Mouse (Mus musculus): ENCODE data around the gene Ehmt2.

Gene Ehmt2

GRCm38 (mm10) chr17:34898160-34898586, at the start of gene Ehmt2, which contains the start of gene C2:
TSS of gene Ehmt2 (plus strand) at chr17:34898469.
TSS of gene C2 (minus strand) at chr17:34898265.
- peak; percentile 79 for DNase-seq (ENCODE audit: low spot score)

GRCm38 (mm10) chr17:34849722-34850516, 48.4 kb upstream of the Ehmt2 start, which contains the start of the genes Skiv2l and Nelfe:
TSS of gene Skiv2l (minus strand) at chr17:34850210.
TSS of gene Nelfe (plus strand) at chr17:34850391.
- DNase-seq (ENCODE audit: low spot score) = peak; percentile 98

DNA sequence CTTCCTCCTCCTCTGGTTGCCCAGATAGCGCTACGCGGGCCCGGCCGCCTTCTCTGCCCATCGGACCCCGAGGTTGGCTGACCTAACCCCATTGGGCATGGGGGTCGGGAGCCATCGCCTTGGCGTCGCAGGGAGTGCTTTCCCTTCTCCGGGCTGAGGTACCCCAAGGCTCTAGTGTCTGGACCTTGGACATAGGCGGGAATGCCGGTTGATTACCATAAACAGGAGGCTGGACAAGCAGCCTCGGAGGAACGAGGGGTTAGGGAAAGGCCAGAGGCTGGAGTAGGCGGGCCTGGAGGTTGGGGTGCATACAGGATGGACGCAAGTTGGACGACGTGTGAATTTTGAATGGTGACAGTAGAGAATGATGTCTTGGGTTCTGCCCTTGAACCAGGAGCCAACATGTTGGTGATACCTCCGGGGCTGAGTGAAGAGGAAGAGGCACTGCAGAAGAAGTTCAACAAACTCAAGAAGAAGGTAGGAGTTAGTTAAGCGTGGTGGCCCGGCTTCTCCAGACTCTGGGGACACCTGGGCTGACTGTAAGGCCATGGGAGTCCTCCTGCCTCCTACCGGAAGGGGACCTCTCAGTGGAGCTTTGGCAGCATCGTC, 47.6 kb upstream of the Ehmt2 start:
- no peak for DNase-seq (ENCODE audit: low spot score)

- DNase-seq (ENCODE audit: low spot score) = no peak
These were observed 44.8 kb upstream of the Ehmt2 start for GRCm38 (mm10) chr17:34853511-34853910.

GRCm38 (mm10) chr17:34854761-34855160, 43.5 kb upstream of the Ehmt2 start:
- no peak for DNase-seq (ENCODE audit: low spot score)

DNA sequence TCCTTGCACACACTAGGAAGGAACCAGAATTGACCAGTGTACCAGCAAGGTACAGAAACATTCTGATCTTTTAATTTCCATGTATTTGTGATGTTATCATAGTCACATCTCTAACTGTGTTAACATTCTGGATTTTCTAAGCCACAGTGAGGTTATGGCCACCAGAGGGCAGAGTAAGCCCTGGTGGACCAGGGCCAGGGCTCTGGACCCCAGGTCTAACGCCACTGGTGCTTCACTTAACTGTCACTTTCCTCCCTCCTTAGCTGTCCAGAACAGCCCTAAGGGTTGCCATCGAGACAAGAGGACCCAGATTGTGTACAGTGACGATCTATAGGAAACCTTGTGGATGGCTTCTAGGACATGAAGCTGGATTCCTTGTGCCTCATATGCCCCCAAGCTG, 42.4 kb upstream of the Ehmt2 start:
- DNase-seq (ENCODE audit: low spot score) = peak; percentile 81

DNA sequence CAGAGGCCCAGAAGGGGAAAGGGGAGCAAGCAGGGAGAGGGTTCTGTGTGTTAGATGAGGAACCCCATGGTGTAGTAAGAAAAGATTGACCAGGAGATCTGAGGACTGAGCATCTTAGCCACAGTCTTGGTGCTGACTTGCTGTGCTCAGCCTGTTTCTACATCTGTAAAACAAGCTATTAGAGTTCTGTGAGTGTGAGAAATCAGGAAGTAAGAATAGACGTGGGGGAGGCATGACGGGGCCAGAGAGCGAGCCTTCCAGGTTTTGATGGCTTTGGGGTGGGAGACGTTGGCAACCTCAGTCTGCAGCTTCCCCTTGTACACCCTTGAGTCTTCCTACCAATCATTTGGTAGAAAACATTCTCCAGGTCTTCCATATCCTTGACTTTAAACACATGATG, 39.6 kb upstream of the Ehmt2 start:
- DNase-seq (ENCODE audit: low spot score) = no peak

GRCm38 (mm10) chr17:34860514-34860913, 37.8 kb upstream of the Ehmt2 start:
- no peak for DNase-seq (ENCODE audit: low spot score)

DNA sequence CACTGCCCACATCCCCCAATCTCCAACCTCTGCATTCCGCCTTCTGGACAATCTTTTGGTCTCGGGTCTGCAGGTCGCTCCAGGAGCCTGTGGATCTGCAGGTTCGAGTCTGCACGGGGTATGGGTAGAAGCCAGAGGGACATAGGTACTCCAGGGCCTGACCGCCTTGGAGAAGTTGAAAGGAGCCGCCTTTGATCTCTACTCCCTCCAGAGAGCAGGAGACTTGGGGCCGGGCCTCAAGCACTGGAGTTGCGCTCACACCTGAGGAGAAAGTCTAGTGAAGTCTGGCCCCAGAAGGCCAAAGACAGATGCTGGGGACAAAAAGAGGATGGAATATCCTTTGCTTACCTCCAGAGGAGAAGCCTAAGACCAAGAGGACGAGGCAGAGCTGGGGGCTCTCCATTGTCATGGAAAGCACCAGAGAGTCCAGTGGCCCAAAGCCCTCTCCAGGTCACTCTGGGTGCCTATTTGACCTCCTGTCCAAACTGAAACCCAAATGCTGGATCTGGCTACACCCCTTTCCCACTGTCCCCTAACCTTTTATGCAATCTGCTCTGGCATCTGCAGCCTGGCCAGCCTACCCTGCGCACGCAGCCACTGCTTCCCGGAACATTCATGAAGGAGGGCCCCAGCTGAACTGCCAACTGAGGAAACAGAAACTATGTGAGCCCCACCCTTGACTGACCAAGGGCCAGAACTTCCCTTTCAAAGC, 36.4 kb upstream of the Ehmt2 start:
- DNase-seq (ENCODE audit: low spot score) = no peak

- DNase-seq (ENCODE audit: low spot score) = no peak
These were observed 35.7 kb upstream of the Ehmt2 start, which contains the start of gene Cfb for GRCm38 (mm10) chr17:34862416-34863081. TSS of gene Cfb (minus strand) at chr17:34862518.

DNA sequence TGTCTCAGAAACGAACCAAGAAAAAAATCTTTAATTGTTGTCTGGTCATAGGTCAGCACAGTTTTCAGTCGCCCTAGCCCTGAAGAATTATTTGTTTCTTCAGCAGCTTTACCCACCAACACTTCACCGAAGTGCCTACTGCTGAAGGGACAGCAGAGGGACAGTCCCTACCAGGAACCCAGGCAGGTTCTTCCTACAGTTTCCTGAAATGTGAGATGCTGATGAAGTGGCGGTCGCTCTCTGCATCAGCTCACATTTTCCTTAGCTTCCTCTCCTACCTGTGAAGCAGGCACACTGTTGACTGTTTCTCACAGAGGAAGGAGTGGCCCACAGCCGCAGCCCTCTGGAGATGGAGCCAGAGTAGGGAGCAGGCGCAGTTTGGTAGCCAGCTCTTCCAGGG, 32.3 kb upstream of the Ehmt2 start:
- DNase-seq (ENCODE audit: low spot score) = no peak

DNA sequence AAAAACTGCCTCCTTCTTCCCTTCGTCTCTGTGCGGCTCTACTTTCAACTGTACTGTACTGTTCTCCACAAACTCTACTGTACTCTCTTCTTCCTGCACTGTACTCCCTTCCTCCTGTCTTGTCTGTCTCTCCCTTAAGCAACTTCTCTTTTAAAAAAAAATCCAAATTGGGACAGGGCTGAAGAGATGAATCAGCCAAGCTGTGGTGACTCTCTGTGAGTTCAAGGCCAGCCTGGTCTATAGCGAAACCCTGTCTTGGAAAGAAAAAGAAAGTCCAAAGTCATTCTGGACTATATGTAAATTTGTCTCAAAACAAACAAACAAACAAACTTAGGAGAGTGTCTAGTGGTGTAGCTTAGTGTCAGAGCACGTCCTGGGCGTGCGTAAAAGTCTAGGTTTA, 23.9 kb upstream of the Ehmt2 start:
- DNase-seq (ENCODE audit: low spot score) = no peak

- no peak for DNase-seq (ENCODE audit: low spot score)
These were observed 18.9 kb upstream of the Ehmt2 start, which contains the start of gene Zbtb12 for GRCm38 (mm10) chr17:34879336-34879879. TSS of gene Zbtb12 (plus strand) at chr17:34879483.

DNA sequence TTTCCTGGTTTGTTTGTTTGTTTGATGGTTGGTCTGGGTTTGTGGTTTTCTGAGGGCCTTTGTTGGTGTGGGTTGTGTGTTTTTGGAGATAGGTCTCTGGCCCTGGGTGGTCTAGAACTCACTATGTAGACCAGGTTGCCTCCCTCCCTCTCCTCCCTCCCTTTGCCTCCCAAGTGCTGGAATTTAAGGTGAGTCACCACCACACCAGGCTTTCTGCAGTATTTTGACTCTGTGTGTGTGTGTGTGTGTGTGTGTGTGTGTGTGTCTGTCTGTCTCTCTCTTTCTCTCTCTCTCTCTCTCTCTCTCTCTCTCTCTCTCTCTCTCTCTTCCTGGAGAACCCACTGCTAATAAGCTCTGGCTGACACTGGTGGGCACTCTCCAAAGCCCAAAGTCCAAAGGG, 17.1 kb upstream of the Ehmt2 start:
- no peak for DNase-seq (ENCODE audit: low spot score)

DNA sequence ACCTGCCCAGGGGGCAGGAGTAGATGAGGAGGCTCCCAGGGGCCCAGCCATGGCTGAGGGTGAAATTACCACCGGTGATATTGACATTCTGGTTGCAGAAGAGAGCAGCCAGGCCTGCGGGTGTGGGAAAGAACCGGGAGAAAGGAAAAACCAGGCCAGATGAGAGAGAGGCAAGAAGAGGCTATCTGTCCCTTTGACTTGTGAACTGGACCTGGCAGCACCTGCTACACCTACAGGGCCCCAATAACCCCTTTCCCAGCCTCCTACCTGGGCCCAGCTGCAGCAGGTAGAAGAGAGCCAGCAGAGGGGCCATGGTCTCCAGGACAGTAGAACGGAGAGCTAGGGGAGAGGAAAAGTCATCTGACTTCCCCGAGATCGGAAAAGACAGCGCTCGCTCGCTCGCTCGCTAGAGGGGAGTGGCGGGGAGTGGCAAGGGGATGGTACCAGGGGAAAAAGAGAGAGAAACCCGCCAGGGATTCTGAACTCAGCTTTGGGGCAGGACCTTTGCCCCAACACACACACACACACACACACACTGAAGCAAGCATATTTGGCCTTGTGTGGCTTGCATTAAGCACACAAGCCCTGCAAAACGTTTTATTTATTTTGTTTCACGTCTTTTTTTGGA, 16.5 kb upstream of the Ehmt2 start, which contains the start of gene Gm20547:
TSS of gene Gm20547 (minus strand) at position 360 of the 628 bp plus-strand sequence.
- no peak for DNase-seq (ENCODE audit: low spot score)

DNA sequence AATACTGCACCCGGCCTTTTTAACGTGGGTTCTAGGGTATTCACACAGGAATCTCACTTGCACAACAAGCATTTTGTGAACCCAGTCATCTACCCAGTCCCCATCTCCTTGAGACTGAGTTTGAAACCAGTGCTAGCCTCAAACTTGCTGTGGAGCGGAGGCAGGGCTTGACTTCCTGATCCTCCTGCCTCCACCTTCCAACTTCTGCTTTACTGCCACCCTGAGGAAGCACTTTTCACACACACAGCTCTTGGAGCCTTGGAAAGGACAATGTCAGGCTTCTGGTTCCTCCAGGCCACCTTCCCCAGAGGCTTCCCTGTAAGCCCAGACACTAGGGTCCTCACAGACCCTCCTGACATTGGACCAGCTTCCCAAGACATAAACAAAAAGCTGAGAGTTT, 14.9 kb upstream of the Ehmt2 start:
- no peak for DNase-seq (ENCODE audit: low spot score)

- DNase-seq (ENCODE audit: low spot score) = no peak
These were observed 13.6 kb upstream of the Ehmt2 start for GRCm38 (mm10) chr17:34884704-34885103.

GRCm38 (mm10) chr17:34885615-34886014, 12.7 kb upstream of the Ehmt2 start:
- no peak for DNase-seq (ENCODE audit: low spot score)

DNA sequence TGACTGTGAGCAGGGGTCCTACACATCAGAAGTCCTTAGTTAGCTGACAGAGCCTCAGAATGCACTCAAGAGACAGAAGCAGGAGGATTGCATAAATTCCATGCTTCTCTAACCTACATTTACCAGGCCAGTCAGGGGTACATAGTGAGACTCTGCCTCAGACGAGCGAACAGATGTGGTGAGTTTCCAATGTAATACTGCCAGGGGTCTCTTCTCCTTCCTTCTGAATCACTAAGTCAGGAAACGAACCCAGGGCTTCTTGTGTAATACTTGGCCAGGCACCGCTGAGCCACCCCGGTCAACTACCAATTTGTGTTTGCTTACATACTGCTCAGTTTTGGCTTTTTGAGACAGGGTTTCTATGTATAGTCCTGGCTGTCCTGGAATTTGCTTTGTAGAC, 10.3 kb upstream of the Ehmt2 start:
- DNase-seq (ENCODE audit: low spot score) = no peak

DNA sequence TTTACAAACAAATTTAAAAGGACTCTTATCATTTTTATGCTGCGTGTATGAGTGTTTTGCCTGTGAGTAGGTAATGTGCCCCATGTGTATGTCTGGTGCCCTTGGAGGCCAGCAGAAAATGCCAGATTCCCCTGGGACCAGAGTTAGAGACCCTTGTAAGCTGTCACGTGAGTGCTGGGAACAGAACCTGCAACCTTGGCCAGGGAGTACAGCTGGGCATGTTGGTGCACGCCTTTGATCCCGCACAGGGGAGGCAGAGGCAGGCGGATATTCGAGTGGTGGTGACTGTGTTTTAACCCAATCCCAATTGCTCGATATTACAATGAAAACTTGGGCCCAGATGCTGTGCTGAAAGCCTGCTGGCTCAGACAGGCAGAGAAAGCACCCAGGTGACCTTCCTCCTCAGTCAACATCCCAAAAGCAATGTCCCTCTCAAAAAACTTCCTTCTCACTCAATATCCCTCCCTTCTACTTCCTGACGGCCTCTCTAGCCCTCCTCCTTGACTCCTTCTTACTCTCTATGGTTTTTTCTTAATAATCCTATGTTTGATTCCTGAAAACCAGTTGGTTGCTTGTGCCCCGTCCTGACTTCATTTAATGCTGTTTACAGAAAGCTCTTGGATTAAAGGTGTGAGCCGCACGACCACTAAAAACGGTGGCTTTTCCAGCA, 8.1 kb upstream of the Ehmt2 start:
- DNase-seq (ENCODE audit: low spot score) = no peak

DNA sequence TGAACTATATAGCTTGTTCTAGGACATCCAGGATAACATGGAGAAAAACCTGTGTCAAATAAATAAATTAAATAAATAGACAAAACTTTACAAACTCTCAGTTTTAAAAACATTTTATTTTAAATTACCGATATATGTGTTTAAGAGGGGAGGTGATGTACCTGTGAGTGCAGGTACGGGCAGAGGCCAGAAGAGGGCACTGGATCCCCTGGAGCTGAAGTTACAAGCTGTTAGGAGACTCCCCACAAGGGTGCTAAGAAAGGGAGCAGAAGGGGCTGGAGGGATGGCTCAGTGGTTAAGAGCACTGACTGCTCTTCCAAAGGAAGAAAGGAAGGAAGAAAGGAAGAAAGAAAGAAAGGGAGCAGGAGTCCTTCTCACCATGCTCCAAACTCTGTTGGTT, 6.9 kb upstream of the Ehmt2 start:
- DNase-seq (ENCODE audit: low spot score) = no peak
